Mouse (Mus musculus): ENCODE measurements around the gene Cpsf7. TPM values are rescaled to one million over a fixed set of nuclear protein-coding genes. Genes with fewer than 3 reads are reported as not detected.
"Not testable (repeated sequence)": the region's sequence is repeated elsewhere in the genome, so short reads cannot be mapped to it uniquely, and the experiment has no call there.

Cpsf7 gene
- polyA plus RNA-seq, 1 experiment from 2014 or later, result 33.1 TPM

DNA sequence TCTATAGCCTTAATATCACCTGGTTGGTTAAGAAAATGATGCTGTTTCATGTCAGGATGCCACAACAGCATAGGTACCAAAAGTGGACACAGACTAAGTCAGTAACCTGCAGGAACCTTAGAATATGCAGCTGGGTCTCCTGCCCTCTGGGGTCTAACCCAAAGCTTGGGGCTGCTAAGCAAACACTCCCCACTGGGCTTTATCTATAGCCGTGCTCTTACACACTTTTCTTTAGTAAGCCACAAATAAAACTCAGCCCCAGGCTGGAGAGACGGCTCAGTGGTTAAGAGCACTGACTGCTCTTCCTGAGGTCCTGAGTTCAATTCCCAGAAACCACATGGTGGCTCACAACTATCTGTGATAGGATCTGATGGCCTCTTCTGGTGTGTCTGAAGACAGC lies 31.9 kb downstream of the Cpsf7 start:
- Histone ChIP-seq H3K4me2 (ENCODE audit: low read depth, low read length) (no peak overlapping the region), H3K9me3 (replicated peaks; ENCODE audit: control insufficient read depth, low read length) (no peaks in the 10 kb centered on the region), H3K27ac (ENCODE audit: low read length) (no peak overlapping the region)

DNA sequence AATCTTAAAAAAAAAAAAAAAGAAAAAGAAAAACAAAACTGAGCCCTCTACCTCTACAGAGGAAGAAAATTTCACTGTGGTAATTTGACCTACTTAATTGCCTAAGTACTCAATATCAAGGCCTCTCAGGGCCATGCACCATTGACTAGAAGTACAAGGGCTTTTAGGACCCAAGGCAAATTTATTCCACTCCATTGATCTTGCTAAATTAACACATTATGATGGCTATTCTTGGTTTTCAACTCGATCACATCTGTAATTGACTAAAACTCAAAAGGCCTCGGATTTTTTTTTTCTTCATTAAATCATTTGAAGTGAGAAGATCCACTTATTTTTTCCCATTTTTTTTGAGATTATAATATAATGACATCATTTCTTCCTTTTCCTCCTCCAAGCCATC lies 32.4 kb downstream of the Cpsf7 start:
- Histone ChIP-seq H3K27ac (ENCODE audit: low read length) (no peak overlapping the region), H3K27me3 (ENCODE audit: control insufficient read depth, insufficient read depth, low read length) (no peaks in the 10 kb centered on the region), H3K9me3 (replicated peaks; ENCODE audit: control insufficient read depth, low read length) (no peaks in the 10 kb centered on the region), H3K4me2 (ENCODE audit: low read depth, low read length) (no peak overlapping the region), H3K9ac (ENCODE audit: low read length) (no peak overlapping the region), H3K36me3 (ENCODE audit: control insufficient read depth, insufficient read depth) (no peaks in the 10 kb centered on the region), H3K4me1 (ENCODE audit: control insufficient read depth, insufficient read depth, low read length) (peaks cover 8% of the 10 kb centered on the region), H3K4me3 (ENCODE audit: low read length) (no peak overlapping the region)
- WGBS, result 75% methylated on average over 2 of the region's 2 CpGs
- ATAC-seq (replicated peaks; ENCODE audit: extremely low read depth, insufficient read depth, low FRiP score), result no peak

More for the DNA sequence above, 31.9 kb downstream of the Cpsf7 start:
- Histone ChIP-seq H3K36me3 (ENCODE audit: control insufficient read depth, insufficient read depth) (no peaks in the 10 kb centered on the region), H3K9ac (ENCODE audit: low read length) (no peak overlapping the region), H3K4me3 (ENCODE audit: low read length) (no peak overlapping the region), H3K4me1 (ENCODE audit: control insufficient read depth, insufficient read depth, low read length) (peaks cover 8% of the 10 kb centered on the region), H3K27me3 (ENCODE audit: control insufficient read depth, insufficient read depth, low read length) (no peaks in the 10 kb centered on the region)
- ATAC-seq (replicated peaks; ENCODE audit: extremely low read depth, insufficient read depth, low FRiP score), result no peak
- WGBS, result 59% methylated on average over 2 of the region's 2 CpGs

DNA sequence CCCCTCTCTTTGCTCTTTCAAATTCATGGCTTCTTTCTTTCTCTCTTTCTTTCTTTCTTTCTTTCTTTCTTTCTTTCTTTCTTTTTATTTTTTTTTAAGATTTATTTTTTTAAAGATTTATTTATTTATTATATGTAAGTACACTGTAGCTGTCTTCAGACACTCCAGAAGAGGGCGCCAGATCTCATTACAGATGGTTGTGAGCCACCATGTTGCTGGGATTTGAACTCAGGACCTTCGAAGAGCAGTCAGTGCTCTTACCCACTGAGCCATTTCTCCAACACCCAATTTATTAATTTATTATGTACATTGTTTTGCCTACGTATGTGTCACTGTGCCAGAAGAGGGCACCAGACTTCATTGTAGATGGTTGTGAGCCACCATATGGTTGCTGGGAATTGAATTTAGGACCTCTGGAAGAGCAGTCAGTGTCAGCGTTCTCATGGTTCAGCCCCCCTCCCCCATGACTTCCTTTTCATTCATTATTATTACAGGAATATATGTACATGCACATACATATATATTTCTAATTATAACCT lies 32.8 kb downstream of the Cpsf7 start:
- H3K4me3 ChIP-seq (ENCODE audit: low read length); H3K9ac ChIP-seq (ENCODE audit: low read length): not testable (repeated sequence)
- WGBS, result 77% methylated on average over 4 of the region's 4 CpGs

DNA sequence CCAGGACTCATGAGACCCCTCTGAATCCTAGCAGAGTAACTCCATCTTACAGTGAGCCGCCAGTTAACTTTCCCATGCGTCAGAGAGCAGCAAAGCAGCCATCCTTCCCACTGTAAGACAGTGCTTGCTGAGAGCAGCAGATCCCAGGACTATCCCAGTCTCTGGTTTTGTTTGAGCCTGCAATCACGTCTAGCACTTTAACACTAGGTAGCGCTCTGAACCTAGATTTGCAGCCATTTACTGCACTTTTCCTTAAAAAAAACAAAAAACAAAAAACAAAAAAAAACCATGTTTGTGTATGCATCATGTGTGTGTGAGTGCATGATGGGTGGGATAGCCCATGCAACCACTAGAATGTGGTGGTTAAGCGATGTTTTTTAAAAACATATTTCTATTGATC lies 35.0 kb downstream of the Cpsf7 start:
- H3K27me3 ChIP-seq (ENCODE audit: control insufficient read depth, insufficient read depth, low read length), result no peaks in the 10 kb centered on the region
- 34% methylated on average over 5 of the region's 5 CpGs for WGBS

More for the DNA sequence above, 32.8 kb downstream of the Cpsf7 start:
- H3K4me1 ChIP-seq (ENCODE audit: control insufficient read depth, insufficient read depth, low read length); ATAC-seq (replicated peaks; ENCODE audit: extremely low read depth, insufficient read depth, low FRiP score); H3K4me2 ChIP-seq (ENCODE audit: low read depth, low read length); H3K27ac ChIP-seq (ENCODE audit: low read length); H3K27me3 ChIP-seq (ENCODE audit: control insufficient read depth, insufficient read depth, low read length); H3K9me3 ChIP-seq (replicated peaks; ENCODE audit: control insufficient read depth, low read length); H3K36me3 ChIP-seq (ENCODE audit: control insufficient read depth, insufficient read depth): not testable (repeated sequence)

DNA sequence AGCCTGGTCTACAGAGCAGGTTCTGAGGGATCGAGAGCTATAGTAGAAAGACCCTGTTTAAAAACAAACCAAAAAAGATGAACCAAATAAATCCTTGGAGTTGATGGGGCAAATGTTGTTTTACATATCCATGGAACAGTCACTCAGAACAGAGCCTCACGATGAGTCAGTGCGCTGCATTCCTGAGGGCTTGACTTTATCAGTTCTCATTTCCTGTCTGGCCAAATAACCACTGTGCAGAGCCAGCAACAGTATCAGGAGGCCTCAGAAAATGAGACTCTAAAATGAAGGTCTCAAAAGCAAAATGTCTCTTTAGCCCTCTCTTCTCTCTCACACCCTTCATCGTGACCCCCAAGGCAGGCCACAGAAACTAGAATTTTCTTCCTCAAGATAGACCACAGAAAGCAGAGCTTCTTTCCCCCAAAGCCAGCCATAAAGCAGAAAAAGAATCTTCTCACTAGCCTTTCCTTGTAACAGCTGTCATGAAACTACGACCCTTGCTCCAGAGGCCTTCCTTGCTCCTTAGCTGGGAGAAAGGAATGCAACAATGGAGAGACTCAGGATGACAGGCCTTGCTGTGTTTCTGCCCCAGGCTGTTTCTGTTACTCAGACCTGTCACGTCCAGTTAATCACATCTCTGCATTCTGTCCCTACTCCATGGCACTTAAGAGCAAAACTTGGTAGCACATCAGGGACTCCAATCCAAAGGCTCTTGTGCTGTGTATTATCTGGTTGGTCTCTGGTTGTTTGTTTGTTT lies 36.7 kb downstream of the Cpsf7 start:
- 37% methylated on average over 6 of the region's 6 CpGs for WGBS

More for the DNA sequence above, 35.0 kb downstream of the Cpsf7 start:
- ATAC-seq (replicated peaks; ENCODE audit: extremely low read depth, insufficient read depth, low FRiP score), result no peak
- no peaks in the 10 kb centered on the region for H3K9me3 ChIP-seq (replicated peaks; ENCODE audit: control insufficient read depth, low read length)
- no peak overlapping the region for H3K9ac ChIP-seq (ENCODE audit: low read length)
- H3K4me2 ChIP-seq (ENCODE audit: low read depth, low read length), result no peak overlapping the region
- peaks cover 8% of the 10 kb centered on the region for H3K4me1 ChIP-seq (ENCODE audit: control insufficient read depth, insufficient read depth, low read length)
- no peak overlapping the region for H3K4me3 ChIP-seq (ENCODE audit: low read length)
- H3K27ac ChIP-seq (ENCODE audit: low read length), result no peak overlapping the region
- H3K36me3 ChIP-seq (ENCODE audit: control insufficient read depth, insufficient read depth), result no peaks in the 10 kb centered on the region

DNA sequence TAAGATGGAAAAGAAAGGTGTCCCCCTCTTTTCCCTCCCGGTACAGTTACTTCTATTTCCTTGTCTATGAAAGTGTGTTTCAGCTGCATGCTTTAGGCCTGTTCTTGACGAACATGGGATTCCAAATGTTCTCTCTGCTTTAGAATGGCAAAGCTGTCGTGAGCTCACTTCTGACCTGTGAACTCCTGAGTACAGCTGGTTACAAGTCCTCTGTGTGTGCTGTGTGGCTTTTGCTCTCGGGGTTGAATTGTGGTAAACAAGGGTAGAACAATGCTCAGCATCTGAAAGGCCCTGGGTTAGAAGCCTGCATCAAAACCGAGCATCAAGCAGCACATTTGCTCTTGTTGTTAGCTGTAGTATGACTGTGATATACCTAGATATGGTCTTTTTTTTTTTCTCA lies 37.3 kb downstream of the Cpsf7 start:
- Histone ChIP-seq H3K27me3 (ENCODE audit: control insufficient read depth, insufficient read depth, low read length) (no peaks in the 10 kb centered on the region), H3K27ac (ENCODE audit: low read length) (peak overlapping the region; percentile 73), H3K36me3 (ENCODE audit: control insufficient read depth, insufficient read depth) (no peaks in the 10 kb centered on the region), H3K9me3 (replicated peaks; ENCODE audit: control insufficient read depth, low read length) (no peaks in the 10 kb centered on the region), H3K9ac (ENCODE audit: low read length) (no peak overlapping the region), H3K4me3 (ENCODE audit: low read length) (no peak overlapping the region), H3K4me2 (ENCODE audit: low read depth, low read length) (no peak overlapping the region), H3K4me1 (ENCODE audit: control insufficient read depth, insufficient read depth, low read length) (peaks cover 6% of the 10 kb centered on the region)
- no peak for ATAC-seq (replicated peaks; ENCODE audit: extremely low read depth, insufficient read depth, low FRiP score)
- 55% methylated on average over 5 of the region's 5 CpGs for WGBS

More for the DNA sequence above, 36.7 kb downstream of the Cpsf7 start:
- H3K27ac ChIP-seq (ENCODE audit: low read length), result peak overlapping the region; percentile 73
- ATAC-seq (replicated peaks; ENCODE audit: extremely low read depth, insufficient read depth, low FRiP score), result peak; percentile 86
- no peaks in the 10 kb centered on the region for H3K9me3 ChIP-seq (replicated peaks; ENCODE audit: control insufficient read depth, low read length)
- no peaks in the 10 kb centered on the region for H3K36me3 ChIP-seq (ENCODE audit: control insufficient read depth, insufficient read depth)
- no peaks in the 10 kb centered on the region for H3K27me3 ChIP-seq (ENCODE audit: control insufficient read depth, insufficient read depth, low read length)
- no peak overlapping the region for H3K4me2 ChIP-seq (ENCODE audit: low read depth, low read length)
- H3K4me3 ChIP-seq (ENCODE audit: low read length), result no peak overlapping the region
- peaks cover 6% of the 10 kb centered on the region for H3K4me1 ChIP-seq (ENCODE audit: control insufficient read depth, insufficient read depth, low read length)
- peak overlapping the region; percentile 3; the same call in 1 of the 2 replicates for H3K9ac ChIP-seq (ENCODE audit: low read length)

DNA sequence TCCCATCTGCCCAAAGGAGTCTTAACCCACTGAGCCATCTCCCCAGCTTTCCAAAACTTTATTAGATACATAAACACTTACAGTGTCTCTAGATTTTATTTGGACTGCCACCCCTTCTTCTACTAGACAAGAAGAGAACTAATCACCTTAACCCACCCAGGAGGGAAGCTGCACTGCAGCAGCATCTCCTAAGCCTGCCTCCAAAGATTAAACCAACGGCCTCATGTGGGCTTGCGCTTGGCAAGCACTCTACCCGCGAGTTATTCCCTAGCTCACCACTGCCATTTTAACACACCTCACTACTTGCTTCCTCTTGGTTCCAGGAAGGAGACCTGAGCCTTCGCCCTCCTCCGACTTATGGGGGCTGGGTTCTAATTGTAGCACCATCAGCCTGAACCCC lies 39.2 kb downstream of the Cpsf7 start:
- Histone ChIP-seq H3K36me3 (ENCODE audit: control insufficient read depth, insufficient read depth) (peaks cover under 1% of the 10 kb centered on the region; the same call in 1 of the 2 replicates), H3K27ac (ENCODE audit: low read length) (no peak overlapping the region), H3K4me3 (ENCODE audit: low read length) (no peak overlapping the region), H3K9ac (ENCODE audit: low read length) (no peak overlapping the region), H3K4me1 (ENCODE audit: control insufficient read depth, insufficient read depth, low read length) (peaks cover 6% of the 10 kb centered on the region), H3K27me3 (ENCODE audit: control insufficient read depth, insufficient read depth, low read length) (no peaks in the 10 kb centered on the region), H3K9me3 (replicated peaks; ENCODE audit: control insufficient read depth, low read length) (no peaks in the 10 kb centered on the region), H3K4me2 (ENCODE audit: low read depth, low read length) (no peak overlapping the region)
- 78% methylated on average over 6 of the region's 6 CpGs for WGBS
- no peak for ATAC-seq (replicated peaks; ENCODE audit: extremely low read depth, insufficient read depth, low FRiP score)

GRCm38 (mm10) chr19:10565217-10565616 lies 40.2 kb downstream of the Cpsf7 start:
- H3K9ac ChIP-seq (ENCODE audit: low read length), result no peak overlapping the region
- peaks cover 4% of the 10 kb centered on the region for H3K36me3 ChIP-seq (ENCODE audit: control insufficient read depth, insufficient read depth)
- 58% methylated on average over 4 of the region's 4 CpGs for WGBS
- no peak overlapping the region for H3K27ac ChIP-seq (ENCODE audit: low read length)
- no peak overlapping the region for H3K4me2 ChIP-seq (ENCODE audit: low read depth, low read length)
- H3K4me1 ChIP-seq (ENCODE audit: control insufficient read depth, insufficient read depth, low read length), result peaks cover 6% of the 10 kb centered on the region
- H3K27me3 ChIP-seq (ENCODE audit: control insufficient read depth, insufficient read depth, low read length), result no peaks in the 10 kb centered on the region
- no peaks in the 10 kb centered on the region for H3K9me3 ChIP-seq (replicated peaks; ENCODE audit: control insufficient read depth, low read length)
- ATAC-seq (replicated peaks; ENCODE audit: extremely low read depth, insufficient read depth, low FRiP score), result no peak
- H3K4me3 ChIP-seq (ENCODE audit: low read length), result no peak overlapping the region

- Histone ChIP-seq H3K36me3 (ENCODE audit: control insufficient read depth, insufficient read depth) (peaks cover 23% of the 10 kb centered on the region), H3K9ac (ENCODE audit: low read length) (no peak overlapping the region), H3K27ac (ENCODE audit: low read length) (no peak overlapping the region), H3K4me3 (ENCODE audit: low read length) (no peak overlapping the region), H3K9me3 (replicated peaks; ENCODE audit: control insufficient read depth, low read length) (no peaks in the 10 kb centered on the region), H3K4me2 (ENCODE audit: low read depth, low read length) (no peak overlapping the region), H3K27me3 (ENCODE audit: control insufficient read depth, insufficient read depth, low read length) (no peaks in the 10 kb centered on the region), H3K4me1 (ENCODE audit: control insufficient read depth, insufficient read depth, low read length) (no peaks in the 10 kb centered on the region)
- 92% methylated on average over 6 of the region's 6 CpGs for WGBS
- no peak for ATAC-seq (replicated peaks; ENCODE audit: extremely low read depth, insufficient read depth, low FRiP score)
These were observed 44.6 kb downstream of the Cpsf7 start for GRCm38 (mm10) chr19:10569627-10570026.
